Mouse (Mus musculus) neural tube, embryonic 12.5 days (tissue): ENCODE results near the gene Kifc3. TPM values are rescaled to one million over a fixed set of nuclear protein-coding genes. Genes with fewer than 3 reads are reported as not detected.

ENCODE experiments used
- ATAC-seq: fragments of 200-750 bp; cut with Nextera tagmentation; 2 replicates; pipeline ENCODE4 v1.8.0; 2017; ENCODE audit warnings: low read depth, mild to moderate bottlenecking, moderate TSS enrichment, moderate library complexity; ENCODE audit not compliant: low FRiP score
- H3K27ac ChIP-seq: fragments of 300-500 bp; sonication (generic); 2 replicates; pipeline ENCODE4 v1.5.1; 2016
- H3K27me3 ChIP-seq: fragments of 300-500 bp; sonication (generic); replicated peaks from 2 replicates; pipeline ENCODE4 v1.6.1; 2016; ENCODE audit warnings: mild to moderate bottlenecking
- H3K36me3 ChIP-seq: fragments of 300-500 bp; sonication (generic); 2 replicates; pipeline ENCODE4 v1.6.1; 2016; ENCODE audit warnings: mild to moderate bottlenecking
- H3K4me1 ChIP-seq: fragments of 300-500 bp; sonication (generic); 2 replicates; pipeline ENCODE4 v1.6.1; 2016
- H3K4me2 ChIP-seq: fragments of 300-500 bp; sonication (generic); replicated peaks from 2 replicates; pipeline ENCODE4 v1.6.1; 2016; ENCODE audit warnings: mild to moderate bottlenecking
- H3K4me3 ChIP-seq: fragments of 300-500 bp; sonication (generic); 2 replicates; pipeline ENCODE4 v1.5.1; 2016
- H3K9ac ChIP-seq: fragments of 300-500 bp; sonication (generic); 2 replicates; pipeline ENCODE4 v1.6.1; 2016; ENCODE audit warnings: mild to moderate bottlenecking
- H3K9me3 ChIP-seq: fragments of 300-500 bp; sonication (generic); 2 replicates; pipeline ENCODE4 v1.6.1; 2016; ENCODE audit warnings: mild to moderate bottlenecking
- WGBS: fragments of 180-500 bp; shearing (Covaris S2); methylation state at CpG from one replicate; pipeline ENCODE4 v1.1.7; 2016; 5-methylcytosine and 5-hydroxymethylcytosine counted together
- polyA plus RNA-seq: library from polyadenylated mRNA; unstranded; fragments of >200 nt; fragmentation: Nextera tagmentation; extraction: Ambion mirVana; gene quantifications from 2 replicates; pipeline ENCODE4 v1.2.1, GENCODE M21; 2016

Gene Kifc3
- polyA plus RNA-seq, 1 experiment from 2014 or later, result 15.0 TPM

DNA sequence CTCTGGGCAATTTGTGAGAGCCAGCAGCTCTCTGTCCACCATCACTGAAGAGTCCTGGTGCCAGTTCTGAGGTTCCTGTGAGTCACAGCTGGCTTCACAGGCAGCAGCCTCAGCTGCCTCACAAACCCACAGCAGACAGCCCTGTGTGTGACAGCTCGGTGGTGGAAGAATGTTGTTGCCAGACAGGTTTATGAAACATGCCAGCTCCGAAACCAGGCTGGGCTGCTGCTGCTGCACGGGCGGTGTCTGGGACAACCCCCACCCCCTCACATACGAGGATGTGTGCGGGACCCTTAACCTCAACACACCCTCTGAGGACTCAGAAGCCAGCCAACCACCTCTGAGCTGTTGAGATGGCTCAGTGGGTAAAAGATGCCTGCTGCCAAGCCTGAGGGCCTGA, 48.0 kb downstream of the Kifc3 start:
- ATAC-seq, result no peak
- Histone ChIP-seq H3K4me1 (no peaks in the 10 kb centered on the region), H3K4me2 (no peak overlapping the region), H3K27ac (no peak overlapping the region), H3K27me3 (no peaks in the 10 kb centered on the region), H3K9me3 (no peaks in the 10 kb centered on the region), H3K36me3 (no peaks in the 10 kb centered on the region), H3K4me3 (no peak overlapping the region), H3K9ac (no peak overlapping the region)
- WGBS, result 78% methylated on average over 6 of the region's 6 CpGs

- Histone ChIP-seq H3K36me3 (no peaks in the 10 kb centered on the region), H3K27ac (no peak overlapping the region), H3K4me3 (no peak overlapping the region), H3K9ac (no peak overlapping the region), H3K9me3 (no peaks in the 10 kb centered on the region), H3K27me3 (no peaks in the 10 kb centered on the region), H3K4me1 (no peaks in the 10 kb centered on the region), H3K4me2 (no peak overlapping the region)
- ATAC-seq, result no peak
- 60% methylated on average over 4 of the region's 4 CpGs for WGBS
These were observed 48.6 kb downstream of the Kifc3 start for GRCm38 (mm10) chr8:95154056-95154455.

DNA sequence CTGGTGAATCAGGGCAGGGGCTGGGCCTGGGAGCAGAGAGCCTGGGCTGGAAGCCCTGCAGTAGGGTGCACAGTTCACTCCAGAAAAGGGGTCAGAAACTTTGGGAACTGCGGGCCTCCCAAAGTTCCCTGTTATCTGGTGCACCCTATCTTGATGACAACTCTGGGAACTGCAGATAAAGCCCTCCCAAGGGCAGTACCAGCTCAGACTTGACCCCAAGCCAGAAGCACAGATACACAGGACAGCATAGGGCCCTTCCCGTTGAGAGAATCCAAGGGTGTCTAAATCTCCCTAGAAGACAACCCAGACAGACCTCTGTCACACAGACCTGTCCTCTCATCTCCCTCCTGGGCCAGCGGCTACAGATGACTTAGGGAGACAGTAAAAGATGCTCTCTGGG, 52.0 kb downstream of the Kifc3 start:
- Histone ChIP-seq H3K36me3 (no peaks in the 10 kb centered on the region), H3K9me3 (no peaks in the 10 kb centered on the region), H3K4me1 (no peaks in the 10 kb centered on the region), H3K27ac (no peak overlapping the region), H3K27me3 (no peaks in the 10 kb centered on the region), H3K4me2 (no peak overlapping the region), H3K9ac (no peak overlapping the region), H3K4me3 (no peak overlapping the region)
- ATAC-seq, result no peak
- WGBS, result 85% methylated on average over 3 of the region's 3 CpGs

DNA sequence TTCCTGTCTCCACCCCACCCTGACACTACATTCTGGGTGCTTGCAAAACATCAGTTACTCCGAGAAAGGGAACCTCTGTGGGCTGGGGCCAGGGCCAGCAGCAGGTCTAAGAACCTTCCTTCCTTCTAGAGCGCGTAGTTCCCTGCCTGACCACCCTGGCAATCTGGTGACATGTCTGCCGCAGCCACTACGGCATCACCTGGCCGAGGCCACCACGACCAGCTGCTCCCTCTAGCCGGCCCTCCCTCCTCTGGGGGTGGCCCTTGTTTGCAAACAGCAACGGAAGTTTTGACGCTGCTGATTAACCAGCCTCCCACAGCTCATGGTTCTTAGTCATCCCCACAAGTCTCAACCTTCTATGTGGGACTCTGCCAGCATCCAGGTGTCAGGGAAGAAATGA, 53.2 kb downstream of the Kifc3 start:
- no peak overlapping the region for H3K27ac ChIP-seq
- no peaks in the 10 kb centered on the region for H3K4me1 ChIP-seq
- H3K27me3 ChIP-seq, result no peaks in the 10 kb centered on the region
- no peak overlapping the region for H3K4me2 ChIP-seq
- ATAC-seq, result no peak
- 55% methylated on average over 10 of the region's 10 CpGs for WGBS
- no peak overlapping the region for H3K4me3 ChIP-seq
- no peaks in the 10 kb centered on the region for H3K9me3 ChIP-seq
- no peaks in the 10 kb centered on the region for H3K36me3 ChIP-seq
- H3K9ac ChIP-seq, result no peak overlapping the region

- no peak for ATAC-seq
- peaks cover 18% of the 10 kb centered on the region for H3K4me1 ChIP-seq
These were observed 55.8 kb downstream of the Kifc3 start for GRCm38 (mm10) chr8:95146846-95147245.

GRCm38 (mm10) chr8:95146044-95146745, 56.4 kb downstream of the Kifc3 start:
- no peak overlapping the region for H3K4me2 ChIP-seq
- H3K4me3 ChIP-seq, result no peak overlapping the region
- H3K4me1 ChIP-seq, result peaks cover 25% of the 10 kb centered on the region
- H3K27me3 ChIP-seq, result no peaks in the 10 kb centered on the region
- H3K36me3 ChIP-seq, result no peaks in the 10 kb centered on the region
- WGBS, result 64% methylated on average over 2 of the region's 2 CpGs
- no peak for ATAC-seq
- H3K9me3 ChIP-seq, result no peaks in the 10 kb centered on the region
- no peak overlapping the region for H3K9ac ChIP-seq
- H3K27ac ChIP-seq, result no peak overlapping the region

More at GRCm38 (mm10) chr8:95146846-95147245, 55.8 kb downstream of the Kifc3 start:
- H3K9me3 ChIP-seq, result no peaks in the 10 kb centered on the region
- no peak overlapping the region for H3K9ac ChIP-seq
- H3K27ac ChIP-seq, result no peak overlapping the region
- no peaks in the 10 kb centered on the region for H3K36me3 ChIP-seq
- WGBS, result 90% methylated on average over 5 of the region's 5 CpGs
- H3K4me2 ChIP-seq, result no peak overlapping the region
- H3K27me3 ChIP-seq, result no peaks in the 10 kb centered on the region
- H3K4me3 ChIP-seq, result no peak overlapping the region

DNA sequence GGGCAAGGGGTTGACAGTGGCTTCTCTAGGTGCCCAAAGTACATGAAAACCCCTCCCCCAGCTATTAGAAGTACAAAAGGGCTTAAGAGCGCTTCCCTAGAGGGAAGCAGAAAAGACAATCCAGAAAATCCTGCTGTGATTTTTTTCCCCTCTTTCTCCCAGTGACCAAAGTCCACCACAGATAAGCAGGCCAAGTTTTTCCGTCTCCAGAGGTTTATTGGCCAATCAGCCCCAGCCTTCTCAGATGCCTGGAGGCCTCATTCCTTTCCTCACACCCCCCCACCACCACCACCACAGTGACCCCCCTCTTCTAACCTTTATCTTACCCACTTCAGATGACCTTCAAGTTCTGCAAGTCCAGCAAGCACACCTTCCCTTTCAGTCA, 58.0 kb downstream of the Kifc3 start:
- Histone ChIP-seq H3K9me3 (no peaks in the 10 kb centered on the region), H3K9ac (no peak overlapping the region), H3K36me3 (no peaks in the 10 kb centered on the region), H3K4me2 (no peak overlapping the region), H3K4me1 (peaks cover 25% of the 10 kb centered on the region), H3K4me3 (no peak overlapping the region), H3K27ac (no peak overlapping the region), H3K27me3 (peaks cover 6% of the 10 kb centered on the region; the same call in 1 of the 2 replicates)
- ATAC-seq, result no peak
- WGBS, result 41% methylated on average over 2 of the region's 2 CpGs

GRCm38 (mm10) chr8:95143805-95144630, 58.6 kb downstream of the Kifc3 start:
- WGBS, result 65% methylated on average over 6 of the region's 6 CpGs
- Histone ChIP-seq H3K9me3 (no peaks in the 10 kb centered on the region), H3K27ac (no peak overlapping the region), H3K36me3 (no peaks in the 10 kb centered on the region), H3K4me1 (peaks cover 25% of the 10 kb centered on the region), H3K4me3 (no peak overlapping the region), H3K4me2 (no peak overlapping the region), H3K9ac (no peak overlapping the region), H3K27me3 (peaks cover 6% of the 10 kb centered on the region; the same call in 1 of the 2 replicates)
- ATAC-seq, result no peak

- WGBS, result 14% methylated on average over 17 of the region's 17 CpGs
- Histone ChIP-seq H3K4me3 (peak overlapping the region; percentile 66; the same call in 1 of the 2 replicates), H3K27ac (no peak overlapping the region), H3K4me2 (peak overlapping the region; percentile 90), H3K27me3 (peaks cover 12% of the 10 kb centered on the region), H3K9me3 (no peaks in the 10 kb centered on the region), H3K4me1 (peaks cover 30% of the 10 kb centered on the region), H3K9ac (peak overlapping the region; percentile 80), H3K36me3 (no peaks in the 10 kb centered on the region)
- ATAC-seq, result peak; percentile 23
These were observed 59.4 kb downstream of the Kifc3 start for GRCm38 (mm10) chr8:95142985-95143804.

DNA sequence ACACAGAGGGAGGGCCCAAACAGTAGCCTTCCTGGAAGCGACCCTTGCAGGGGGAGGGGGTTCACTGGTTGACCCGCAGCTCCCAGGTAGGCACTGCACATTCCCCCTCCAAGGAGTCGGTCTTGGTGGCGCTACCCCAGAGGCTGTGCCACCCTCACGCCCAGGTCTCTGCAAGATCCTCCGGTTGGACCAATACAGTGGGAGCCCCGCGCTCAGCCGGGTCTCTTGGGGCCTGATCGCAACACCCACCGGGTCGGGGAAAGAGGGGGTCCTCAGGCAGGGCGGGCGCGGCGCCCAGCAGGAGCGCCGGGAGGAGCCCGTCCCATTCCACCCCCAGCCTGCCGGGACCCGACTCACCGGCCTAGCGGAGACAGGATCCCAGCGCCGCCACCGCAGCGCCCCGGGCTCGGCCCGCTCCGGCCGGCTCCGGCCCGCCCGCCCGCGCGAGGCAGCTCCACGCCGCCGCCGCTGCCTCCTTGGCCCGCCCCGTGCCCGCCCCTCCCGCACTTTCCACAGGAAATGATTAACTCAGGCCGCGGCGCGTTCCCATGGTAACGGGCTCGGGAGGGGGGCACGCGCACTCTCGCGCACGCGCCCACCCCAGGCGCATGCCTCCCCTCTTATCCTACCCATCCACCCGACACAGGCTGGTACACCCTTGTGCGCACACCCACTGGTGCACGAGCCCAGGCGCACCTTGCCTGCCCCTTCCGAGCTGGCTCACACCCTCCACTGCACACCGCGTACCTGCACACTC, 60.4 kb downstream of the Kifc3 start:
- 0 out of 2 replicates have a peak overlapping the region, but pooled peaks have one; percentile 37 for H3K27ac ChIP-seq
- peak overlapping the region; percentile 66 for H3K4me3 ChIP-seq
- H3K27me3 ChIP-seq, result peaks cover 20% of the 10 kb centered on the region
- H3K4me2 ChIP-seq, result peak overlapping the region; percentile 90
- H3K36me3 ChIP-seq, result no peaks in the 10 kb centered on the region
- ATAC-seq, result peak; percentile 79
- WGBS, result under 1% methylated on average over 66 of the region's 66 CpGs
- H3K9me3 ChIP-seq, result no peaks in the 10 kb centered on the region
- peak overlapping the region; percentile 80 for H3K9ac ChIP-seq
- peaks cover 39% of the 10 kb centered on the region for H3K4me1 ChIP-seq

DNA sequence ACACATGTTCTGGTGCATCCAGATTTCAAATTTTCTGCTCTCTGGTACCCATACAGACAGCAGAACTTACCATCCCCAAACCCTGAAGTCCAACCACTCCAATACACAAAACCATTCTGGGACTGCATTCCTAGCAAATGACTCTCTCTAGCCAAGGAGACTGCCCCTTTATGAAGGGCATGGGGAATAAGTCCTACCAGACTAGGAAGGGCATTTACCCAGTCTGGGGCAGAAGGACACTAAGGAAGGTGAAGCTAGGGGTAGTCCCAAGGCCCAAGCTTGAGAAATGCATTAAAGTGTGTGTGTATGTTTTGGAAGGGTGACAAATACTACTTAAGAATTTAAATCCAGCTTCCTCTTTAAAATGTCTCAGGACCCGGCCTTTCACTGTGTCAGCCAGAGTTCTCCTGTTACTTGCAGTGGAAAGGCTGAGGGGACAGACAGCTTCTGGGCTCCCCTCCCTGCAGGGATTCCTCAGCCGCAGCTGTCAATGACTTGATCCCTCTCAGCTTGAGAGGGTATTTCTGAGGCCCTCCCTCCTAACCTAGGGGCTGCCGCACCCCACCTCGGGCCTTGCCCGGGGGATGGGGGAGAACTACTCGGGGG, 61.0 kb downstream of the Kifc3 start:
- H3K4me1 ChIP-seq, result peaks cover 40% of the 10 kb centered on the region
- no peak overlapping the region for H3K27ac ChIP-seq
- H3K4me2 ChIP-seq, result peak overlapping the region; percentile 90
- H3K36me3 ChIP-seq, result no peaks in the 10 kb centered on the region
- peak overlapping the region; percentile 66 for H3K4me3 ChIP-seq
- no peaks in the 10 kb centered on the region for H3K9me3 ChIP-seq
- peaks cover 27% of the 10 kb centered on the region for H3K27me3 ChIP-seq
- peak overlapping the region; percentile 80 for H3K9ac ChIP-seq
- 4% methylated on average over 6 of the region's 6 CpGs for WGBS
- no peak for ATAC-seq
